Mouse (Mus musculus) kidney, adult 2 months (tissue): ENCODE results near the gene Tubal3.

Experiments used
- CTCF ChIP-seq: fragments of 200-500 bp; conservative IDR thresholded peaks from 2 replicates; pipeline ENCODE4 v1.5.1; 2011; ENCODE audit warnings: low read depth, mild to moderate bottlenecking, control low read depth, low read length, moderate library complexity, mixed read lengths; ENCODE audit not compliant: insufficient read depth, insufficient read length
- POLR2A ChIP-seq: fragments of 200-500 bp; IDR thresholded peaks from one replicate; pipeline ENCODE4 v1.6.1; 2011; ENCODE audit warnings: low read depth, low read length, control low read depth

DNA sequence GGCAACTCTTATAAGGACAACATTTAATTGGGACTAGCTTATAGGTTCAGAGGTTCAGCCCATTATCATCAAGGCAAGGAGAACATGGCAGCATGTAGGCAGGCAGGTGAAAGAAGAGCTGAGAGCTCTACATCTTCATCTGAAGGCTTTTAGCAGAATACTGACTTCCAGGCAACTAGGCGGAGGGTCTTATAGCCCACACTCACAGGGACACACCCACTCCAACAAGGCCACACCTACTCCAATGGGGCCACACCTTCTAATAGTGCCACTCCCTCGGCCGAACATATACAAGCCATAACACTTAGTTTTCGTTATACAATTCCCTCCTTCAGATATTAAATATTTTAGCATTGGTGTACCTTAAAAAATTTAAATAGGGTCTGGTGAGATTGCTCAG lies 45.2 kb upstream of the Tubal3 start:
- no peak for TF ChIP-seq CTCF
- no peak for TF ChIP-seq POLR2A
